Mouse (Mus musculus) spleen, postnatal 14 days (tissue): Measurements from ENCODE around the gene Abcb1a.

Source experiments
- DNase-seq, 2 experiments: peaks; one replicate each; pipeline ENCODE4 v3.0.0; 2021 to 2022; ENCODE audit warnings: low spot score in 2 of 2

Gene Abcb1a

DNA sequence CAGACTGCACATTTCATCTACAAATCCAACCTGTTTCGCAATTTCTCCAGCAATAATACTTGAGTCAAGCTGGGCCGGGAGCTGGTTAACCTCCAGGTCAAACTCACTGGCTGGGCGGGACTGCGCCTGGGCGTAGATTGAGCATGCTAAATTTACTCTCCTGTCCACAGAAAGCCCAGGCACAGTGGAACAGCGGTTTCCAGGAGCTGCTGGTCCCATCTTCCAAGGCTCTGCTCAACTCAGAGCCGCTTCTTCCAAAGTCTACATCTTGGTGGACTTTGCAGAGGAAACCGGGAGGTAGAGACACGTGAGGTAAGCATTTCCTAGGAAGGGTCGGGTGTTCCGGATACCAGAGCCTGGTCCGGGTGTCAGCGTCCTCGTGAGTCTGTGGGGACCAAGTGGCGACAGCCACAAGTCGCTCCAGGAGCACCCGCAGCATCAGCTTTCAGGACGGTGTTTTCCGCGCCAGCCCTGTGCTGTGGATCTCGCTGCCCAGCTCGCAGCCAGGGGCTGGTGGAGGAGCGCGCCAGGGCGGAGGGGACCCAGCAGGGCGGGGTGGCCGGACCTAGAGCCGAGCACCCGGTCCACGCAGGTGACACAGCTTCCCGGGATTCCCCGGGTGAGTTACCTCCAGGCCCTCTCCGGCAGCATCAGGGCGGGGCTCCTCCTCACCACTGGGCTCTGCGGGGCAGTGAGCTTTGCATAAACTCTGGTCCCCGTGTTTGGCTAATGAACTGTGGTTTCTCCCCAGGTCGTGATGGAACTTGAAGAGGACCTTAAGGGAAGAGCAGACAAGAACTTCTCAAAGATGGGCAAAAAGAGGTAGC, at the start of gene Abcb1a:
Gene Abcb1a, plus strand, starts transcription at position 167 of the 827 bp plus-strand sequence.
- DNase-seq = peak in 1 of 2 experiments; percentile 2

DNA sequence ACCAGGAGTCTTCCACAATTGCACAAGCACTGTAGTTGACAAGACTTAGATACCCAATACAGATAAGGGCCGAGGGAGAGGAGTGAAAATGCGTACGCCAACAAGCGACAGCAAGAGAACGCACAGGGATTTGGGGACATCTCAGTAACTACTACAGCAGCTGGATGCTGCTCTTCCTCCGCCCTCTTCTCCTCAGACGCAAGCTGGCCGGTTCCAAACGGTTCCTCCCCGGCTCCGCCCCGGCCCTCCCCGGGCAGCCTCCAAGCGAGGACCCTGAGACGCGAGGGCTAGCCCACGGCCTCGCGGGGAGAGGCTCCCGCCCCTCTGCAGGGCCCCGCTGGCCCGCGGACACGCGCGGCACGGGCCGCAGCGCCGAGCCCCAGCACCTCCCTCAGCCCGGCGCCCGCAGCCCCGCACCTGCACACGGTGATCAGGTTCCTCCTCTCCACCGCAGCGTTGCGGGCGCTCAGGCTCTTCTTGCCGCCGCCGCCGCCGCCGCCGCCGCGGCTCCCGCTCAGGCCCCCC, 37.7 kb upstream of the Abcb1a start:
- no peak for DNase-seq

- peak; percentile 56 to 64 for DNase-seq
Measured at GRCm38 (mm10) chr5:8622596-8623231, 37.2 kb upstream of the Abcb1a start, which contains the start of gene Rundc3b. Gene Rundc3b (minus strand): TSS chr5:8622952.

GRCm38 (mm10) chr5:8632901-8633300, 27.0 kb upstream of the Abcb1a start:
- DNase-seq = no peak

GRCm38 (mm10) chr5:8634489-8634975, 25.3 kb upstream of the Abcb1a start:
- no peak for DNase-seq

DNA sequence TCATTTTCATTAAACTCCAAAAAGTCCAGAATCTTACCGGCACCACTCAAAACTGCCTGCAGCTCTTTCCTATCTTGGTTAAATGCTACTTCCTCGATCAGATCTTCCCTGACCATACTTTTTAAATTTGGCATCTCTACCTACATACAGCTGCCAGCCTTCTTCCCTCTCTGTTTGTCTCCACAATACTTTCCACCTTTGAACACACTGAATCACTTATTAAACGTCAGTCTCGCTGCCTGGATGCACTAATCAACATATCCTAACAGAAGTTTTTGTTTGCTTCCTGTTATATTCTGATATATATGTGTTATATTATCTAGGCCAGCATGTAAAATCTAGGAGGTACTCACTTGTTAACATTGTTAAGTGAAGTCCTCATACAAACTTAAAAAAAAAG, 11.6 kb upstream of the Abcb1a start:
- DNase-seq = no peak

DNA sequence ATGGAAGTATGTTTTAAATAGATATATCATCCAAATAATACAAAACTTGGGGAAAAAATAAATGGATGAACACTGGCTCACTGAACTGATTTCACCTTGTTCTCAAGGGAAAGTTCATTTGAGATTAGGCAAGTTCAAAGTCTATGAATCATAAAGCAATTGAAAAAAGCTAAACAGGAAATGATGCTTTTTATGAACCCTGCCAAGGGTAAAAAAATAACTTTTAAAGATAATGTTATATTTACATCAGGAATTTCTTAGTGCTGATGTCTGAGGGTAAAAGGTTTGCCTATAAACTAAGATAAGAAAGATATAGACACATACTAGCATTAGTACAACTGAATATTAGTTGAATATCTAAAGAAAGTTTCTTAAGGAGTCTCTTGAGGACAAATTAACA, 11.1 kb upstream of the Abcb1a start:
- DNase-seq = no peak

DNA sequence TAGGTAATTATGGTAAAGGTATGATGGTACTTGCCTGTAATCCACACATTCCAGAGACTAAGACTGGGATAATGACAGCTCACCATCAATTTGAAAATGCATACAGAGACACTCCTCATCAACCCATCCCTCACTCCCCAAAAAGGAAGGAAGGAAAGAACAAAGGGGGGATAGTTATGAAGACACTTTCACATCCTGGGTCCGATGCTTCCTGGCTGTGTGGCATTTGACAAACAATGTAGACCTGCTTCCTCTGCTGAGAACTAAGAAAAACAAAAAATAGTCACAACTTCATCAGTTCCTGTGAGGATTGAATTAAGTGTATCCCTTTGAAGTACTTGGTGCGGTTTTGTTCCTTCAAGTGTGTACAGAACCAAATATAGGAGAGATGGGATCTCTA, 7.8 kb upstream of the Abcb1a start:
- DNase-seq = no peak

- no peak for DNase-seq
Measured at GRCm38 (mm10) chr5:8660738-8661151, 868 bp downstream of the Abcb1a start.

DNA sequence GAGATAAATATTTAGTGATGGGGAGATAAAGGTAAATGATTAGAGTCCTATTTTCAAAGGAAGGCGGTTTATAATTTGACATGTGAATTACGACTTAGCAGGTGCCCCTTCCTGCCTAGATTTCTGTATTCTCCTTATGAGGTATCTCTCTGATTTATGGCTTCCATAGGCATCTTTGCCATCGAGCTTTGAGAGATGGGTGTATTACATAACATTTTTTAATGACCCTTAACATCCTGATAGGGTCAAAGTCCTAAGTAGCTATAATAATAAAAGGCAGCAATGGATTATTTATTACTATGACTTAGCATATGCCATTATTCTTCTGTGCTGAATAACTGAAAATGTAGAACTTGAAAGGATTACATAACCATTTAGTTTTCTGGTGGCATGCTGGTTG, 4.8 kb downstream of the Abcb1a start:
- no peak for DNase-seq

GRCm38 (mm10) chr5:8667758-8668474, 8.0 kb downstream of the Abcb1a start:
- no peak for DNase-seq

DNA sequence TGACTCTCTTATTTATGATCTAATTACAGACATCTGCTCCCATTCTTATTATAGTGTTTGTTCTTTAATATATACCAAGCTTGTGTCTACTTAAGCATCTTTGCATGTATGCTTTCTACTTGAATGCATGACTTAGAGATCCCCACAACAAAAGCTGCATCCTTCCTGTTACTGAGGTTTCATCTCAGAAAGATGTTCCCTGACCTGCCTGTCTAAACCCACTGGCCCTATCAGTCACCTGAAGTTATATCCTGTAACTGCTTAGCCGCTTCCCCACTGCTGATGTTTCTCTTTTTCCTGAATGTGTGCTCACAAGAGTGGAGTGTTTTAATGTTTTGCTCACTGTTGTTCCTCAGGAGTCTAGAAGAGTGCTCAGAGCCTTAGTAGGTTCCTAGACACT, 9.7 kb downstream of the Abcb1a start:
- DNase-seq = no peak

DNA sequence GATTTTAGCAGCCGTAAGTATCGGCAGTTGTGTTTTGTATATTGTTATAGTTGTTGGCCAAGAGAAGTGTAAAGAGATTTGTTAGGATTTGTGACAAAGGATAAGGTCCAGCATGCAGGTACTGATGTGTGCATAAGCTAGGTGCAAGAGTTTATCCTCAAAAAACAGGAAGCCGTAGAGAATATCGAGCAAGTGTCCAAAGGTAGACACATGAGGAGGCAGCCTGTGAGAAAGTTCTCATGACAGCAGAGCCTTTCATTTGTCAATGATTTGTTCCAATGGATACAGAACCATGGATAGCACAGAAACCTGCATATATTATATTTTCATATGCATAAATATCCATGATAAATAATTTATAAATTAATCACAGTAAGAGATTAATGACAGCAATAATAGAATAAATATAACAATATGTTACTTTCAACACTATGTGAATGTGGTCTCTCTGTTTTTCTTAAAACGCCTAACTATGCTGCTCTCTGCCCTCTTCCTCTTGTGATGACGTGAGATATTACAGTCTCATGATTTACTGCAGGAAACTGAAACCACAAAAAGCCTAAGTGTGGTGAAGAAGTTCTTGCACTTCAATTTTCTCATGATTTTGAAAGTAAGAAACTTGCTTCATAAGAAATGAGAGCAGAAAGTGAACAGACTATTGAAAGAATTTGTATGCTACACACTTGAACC, 15.5 kb downstream of the Abcb1a start:
- DNase-seq = no peak

GRCm38 (mm10) chr5:8675952-8676262, 16.0 kb downstream of the Abcb1a start:
- DNase-seq = no peak

- DNase-seq = no peak
Measured at GRCm38 (mm10) chr5:8681166-8681565, 21.3 kb downstream of the Abcb1a start.

DNA sequence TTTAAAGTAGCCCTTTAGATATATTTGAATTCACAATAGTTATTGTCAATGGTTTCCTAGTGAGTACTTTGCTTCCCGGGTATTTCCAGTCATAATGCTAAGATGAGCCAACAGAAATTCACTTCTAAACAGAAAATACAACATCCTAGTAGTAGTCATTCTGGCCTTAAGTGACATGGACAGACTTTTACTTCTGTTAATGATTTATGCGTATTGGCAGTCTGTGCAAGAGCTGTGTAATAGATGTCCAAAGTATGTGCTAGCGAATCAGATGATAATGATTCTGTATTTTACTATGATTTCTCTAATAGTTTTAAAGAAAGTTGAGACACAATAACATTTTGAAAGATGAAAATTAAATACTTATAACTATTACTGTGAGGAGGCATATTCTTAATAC, 23.8 kb downstream of the Abcb1a start:
- no peak for DNase-seq

DNA sequence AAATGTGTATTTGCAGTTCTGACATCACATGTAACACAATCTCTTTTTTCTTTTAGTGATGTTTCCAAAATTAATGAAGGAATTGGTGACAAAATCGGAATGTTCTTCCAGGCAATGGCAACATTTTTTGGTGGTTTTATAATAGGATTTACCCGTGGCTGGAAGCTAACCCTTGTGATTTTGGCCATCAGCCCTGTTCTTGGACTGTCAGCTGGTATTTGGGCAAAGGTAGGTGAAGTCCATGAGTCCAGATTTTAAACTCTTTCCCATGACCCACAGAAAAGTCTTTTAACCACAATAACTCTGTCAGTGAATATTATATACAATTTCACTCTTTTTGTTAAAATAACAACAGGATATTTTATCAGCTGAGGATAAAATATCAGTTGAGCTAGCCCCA, 26.2 kb downstream of the Abcb1a start:
- DNase-seq = no peak

DNA sequence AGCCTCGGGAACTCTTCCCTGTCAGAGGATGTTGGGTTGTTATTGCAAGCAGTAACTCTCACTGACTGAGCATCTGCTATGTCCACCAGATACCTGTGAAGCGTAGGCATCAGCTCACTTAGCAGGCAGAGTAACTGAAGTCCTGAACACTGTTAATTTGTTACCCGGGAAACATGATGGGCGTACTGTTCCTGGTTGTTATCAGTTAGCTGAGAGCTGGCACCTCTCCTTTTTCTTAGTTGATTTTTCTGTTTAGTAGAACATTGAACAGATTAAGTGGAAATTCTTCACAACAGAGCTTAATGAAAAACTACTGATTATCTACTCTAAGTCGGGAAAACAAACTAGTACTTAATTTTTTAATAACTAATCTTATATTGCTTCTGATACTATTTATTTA, 27.7 kb downstream of the Abcb1a start:
- no peak for DNase-seq

DNA sequence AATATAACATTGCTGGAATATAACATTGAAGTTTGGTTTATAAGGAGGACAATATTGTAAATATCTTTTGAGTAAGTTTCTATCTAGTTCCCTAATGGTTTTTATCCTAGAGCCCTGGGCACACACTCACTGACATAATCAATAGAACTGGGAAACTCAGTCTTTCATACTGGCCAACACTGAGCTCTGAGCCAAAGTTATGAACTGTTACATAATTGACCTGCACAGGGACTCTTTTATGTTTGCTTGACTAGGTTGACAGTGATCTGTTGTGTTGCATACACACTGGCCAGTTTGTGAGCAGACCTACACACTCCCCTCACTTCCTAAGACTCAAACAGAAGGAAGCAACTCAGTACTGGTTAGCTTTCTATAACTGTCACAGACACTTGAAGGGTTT, 56.2 kb downstream of the Abcb1a start:
- no peak for DNase-seq

GRCm38 (mm10) chr5:8719556-8719955, 59.7 kb downstream of the Abcb1a start:
- DNase-seq = no peak

DNA sequence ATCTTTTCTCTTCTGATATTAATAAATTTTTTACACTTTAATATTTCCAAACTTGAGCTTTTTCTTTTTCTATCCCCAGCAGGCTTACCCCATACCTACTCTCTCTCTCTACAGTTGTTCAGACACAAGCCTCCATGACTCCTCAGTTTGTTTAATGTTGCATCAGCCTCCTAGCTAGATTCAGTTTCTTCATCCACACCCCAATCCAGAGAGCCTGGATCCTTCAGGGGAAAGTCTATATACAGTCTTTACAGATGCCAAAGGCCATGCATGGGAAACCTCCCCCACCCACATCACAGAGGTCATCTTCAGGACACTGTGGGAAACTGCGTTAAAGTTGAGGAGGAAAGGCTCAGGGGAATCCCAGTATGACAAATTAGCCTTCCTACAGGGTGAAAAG, 62.3 kb downstream of the Abcb1a start:
- no peak for DNase-seq

DNA sequence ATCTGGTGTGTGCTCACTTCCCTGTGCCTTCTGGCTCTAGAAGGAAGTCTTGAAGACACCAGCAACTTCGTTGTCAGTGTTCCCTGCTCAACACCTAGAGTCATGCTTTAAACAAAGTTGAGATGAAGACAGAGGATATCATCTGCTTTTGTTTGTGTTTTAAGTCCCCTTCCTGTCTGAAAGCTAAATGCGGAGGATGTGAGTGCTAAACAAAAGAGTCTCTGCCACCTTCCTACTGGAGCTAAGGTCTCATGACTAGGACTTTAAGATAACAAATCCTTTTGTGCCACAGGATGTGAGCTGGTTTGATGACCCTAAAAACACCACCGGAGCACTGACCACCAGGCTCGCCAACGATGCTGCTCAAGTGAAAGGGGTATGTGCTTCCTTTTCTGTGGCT, 63.0 kb downstream of the Abcb1a start:
- DNase-seq = no peak
